Mouse (Mus musculus) splenic B cell, adult 2 months (primary cell): ENCODE measurements at regions not wholly inside any gene's neighbourhood (a gene's known extent, or its start where the extent isn't known, plus 50 kb on each side); places are given as distances from the start of the nearest gene placed in this dataset.

Experiments
- DNase-seq: peaks from one replicate; pipeline ENCODE4 v3.0.0-alpha.2; 2011; ENCODE audit warnings: low read depth, low spot score
- H3K27me3 ChIP-seq: 2 replicates; pipeline ENCODE4 v1.6.1; 2012; ENCODE audit warnings: mild to moderate bottlenecking, low read length, moderate library complexity, mixed read lengths; ENCODE audit not compliant: control insufficient read depth, poor library complexity, insufficient read depth, severe bottlenecking
- H3K36me3 ChIP-seq: 2 replicates; pipeline ENCODE4 v1.6.1; 2012; ENCODE audit warnings: mild to moderate bottlenecking, low read length, moderate library complexity, mixed read lengths; ENCODE audit not compliant: control insufficient read depth, poor library complexity, insufficient read depth, severe bottlenecking

- Histone ChIP-seq H3K27me3 (no peaks in the 10 kb centered on the region), H3K36me3 (no peaks in the 10 kb centered on the region)
- no peak for DNase-seq
Observed at GRCm38 (mm10) chr2:101107183-101107872, 517.2 kb upstream of the Rag2 start.

DNA sequence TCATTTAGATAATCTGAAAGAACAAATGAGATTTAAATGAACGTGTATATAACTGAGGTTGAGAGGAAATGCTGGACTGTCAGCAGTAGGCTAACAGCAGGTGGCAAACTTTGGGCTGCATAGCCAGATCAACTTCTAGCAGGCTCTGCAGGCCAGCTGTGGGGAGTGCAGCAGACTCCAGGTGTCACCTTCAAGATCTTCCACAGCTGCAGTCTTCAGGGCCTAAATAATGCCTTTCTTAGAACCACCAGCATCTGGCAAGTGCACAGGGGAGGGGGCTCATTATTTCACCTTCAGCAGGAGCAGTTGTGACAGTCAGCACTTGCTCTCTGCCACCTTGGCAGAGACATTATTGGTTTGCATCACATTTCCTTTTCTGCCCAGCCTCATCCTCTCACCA, 487.7 kb upstream of the Rag2 start:
- no peaks in the 10 kb centered on the region for H3K36me3 ChIP-seq
- DNase-seq, result no peak
- H3K27me3 ChIP-seq, result no peaks in the 10 kb centered on the region

DNA sequence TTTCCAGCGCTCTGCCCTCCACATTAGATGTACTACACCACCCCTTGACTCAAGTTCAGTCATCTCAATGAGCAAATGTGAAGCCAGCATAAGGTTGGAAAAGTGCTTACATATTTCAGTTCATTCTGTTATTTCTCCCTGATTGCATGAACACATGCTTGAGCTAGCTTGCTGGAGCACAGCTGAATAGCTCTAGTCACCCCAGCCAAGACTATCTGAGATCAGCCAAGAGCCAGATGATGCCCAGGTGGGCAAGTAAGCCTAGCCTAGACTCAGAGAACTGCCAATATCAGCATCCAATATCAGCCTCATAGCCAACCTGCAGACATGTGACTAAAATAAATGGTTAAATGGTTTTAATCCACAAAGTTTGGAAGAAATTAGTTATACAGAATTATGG, 484.6 kb upstream of the Rag2 start:
- no peak for DNase-seq
- Histone ChIP-seq H3K36me3 (no peaks in the 10 kb centered on the region), H3K27me3 (no peaks in the 10 kb centered on the region)

DNA sequence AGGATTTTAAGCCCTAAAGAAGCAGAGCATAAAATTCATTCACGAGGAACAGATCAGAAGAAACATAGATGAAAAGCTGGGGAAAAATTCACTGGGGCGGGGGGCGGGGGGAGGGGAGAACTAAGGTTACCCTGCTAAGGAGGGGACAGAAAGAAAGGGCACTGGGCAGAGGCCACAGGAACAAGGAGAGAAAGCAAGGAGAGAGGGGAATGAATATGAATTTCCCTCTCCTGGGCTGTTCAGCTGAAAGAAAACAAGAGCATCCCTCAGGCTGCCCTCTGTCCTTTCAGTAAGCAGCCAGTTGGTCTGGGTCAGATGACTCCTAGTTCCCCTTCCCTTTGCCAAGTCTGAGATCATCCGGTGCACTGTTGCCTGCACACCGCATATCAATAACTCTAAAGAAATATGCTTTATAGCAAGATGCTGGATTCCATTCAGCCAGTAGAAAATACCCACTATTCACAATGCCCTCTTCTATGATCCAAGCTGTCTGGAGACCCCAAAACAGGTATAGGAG, 467.7 kb upstream of the Rag2 start:
- DNase-seq, result no peak
- Histone ChIP-seq H3K27me3 (no peaks in the 10 kb centered on the region), H3K36me3 (no peaks in the 10 kb centered on the region)

DNA sequence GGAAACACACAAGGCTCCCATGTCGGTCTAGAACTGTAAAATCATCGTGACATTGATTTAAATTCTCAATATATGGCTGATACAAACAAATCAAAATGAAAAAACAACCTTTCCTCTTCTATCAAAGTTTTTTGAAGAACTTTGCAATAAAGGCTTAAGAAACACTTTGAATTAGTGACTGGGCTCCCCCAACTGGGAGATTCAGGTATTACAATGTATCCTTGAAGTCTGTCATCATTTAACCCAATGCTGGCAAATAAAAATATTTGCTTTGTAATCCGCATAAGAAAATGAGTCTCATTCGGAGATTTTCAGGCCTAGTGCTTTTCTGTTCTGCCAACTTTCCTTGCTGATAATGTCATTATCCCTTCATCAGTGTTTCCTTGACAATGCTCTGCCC, 465.2 kb upstream of the Rag2 start:
- no peak for DNase-seq
- Histone ChIP-seq H3K27me3 (no peaks in the 10 kb centered on the region), H3K36me3 (no peaks in the 10 kb centered on the region)

GRCm38 (mm10) chr2:101165942-101166341, 458.6 kb upstream of the Rag2 start:
- no peaks in the 10 kb centered on the region for H3K27me3 ChIP-seq

DNA sequence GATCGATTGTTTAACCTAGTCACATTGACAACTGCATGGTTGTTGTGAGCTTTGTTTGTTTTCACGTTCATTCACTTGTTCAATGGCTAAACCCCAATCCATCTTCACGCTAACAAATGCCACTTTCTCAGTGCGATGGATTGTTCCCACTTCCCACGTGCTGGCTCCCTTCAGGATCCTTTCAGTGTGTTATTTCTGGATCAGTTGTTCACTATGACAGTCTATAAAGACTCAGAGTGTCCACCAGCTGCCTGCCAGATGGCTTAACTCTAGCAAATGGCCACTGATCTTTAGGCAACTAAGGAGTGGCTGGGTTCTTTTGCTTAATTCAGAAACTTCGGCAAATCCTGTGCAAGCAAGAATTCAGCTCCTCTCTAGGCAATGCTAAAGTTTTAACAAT, 451.7 kb upstream of the Rag2 start:
- Histone ChIP-seq H3K27me3 (no peaks in the 10 kb centered on the region), H3K36me3 (no peaks in the 10 kb centered on the region)
- no peak for DNase-seq

More at GRCm38 (mm10) chr2:101165942-101166341, 458.6 kb upstream of the Rag2 start:
- no peaks in the 10 kb centered on the region for H3K36me3 ChIP-seq
- DNase-seq, result no peak

GRCm38 (mm10) chr2:101175124-101175523, 449.4 kb upstream of the Rag2 start:
- DNase-seq, result no peak
- Histone ChIP-seq H3K36me3 (no peaks in the 10 kb centered on the region), H3K27me3 (no peaks in the 10 kb centered on the region)

GRCm38 (mm10) chr2:101206637-101207036, 417.9 kb upstream of the Rag2 start:
- DNase-seq, result no peak
- H3K27me3 ChIP-seq, result no peaks in the 10 kb centered on the region
- no peaks in the 10 kb centered on the region for H3K36me3 ChIP-seq

GRCm38 (mm10) chr2:101209136-101209535, 415.4 kb upstream of the Rag2 start:
- DNase-seq, result no peak
- no peaks in the 10 kb centered on the region for H3K36me3 ChIP-seq

DNA sequence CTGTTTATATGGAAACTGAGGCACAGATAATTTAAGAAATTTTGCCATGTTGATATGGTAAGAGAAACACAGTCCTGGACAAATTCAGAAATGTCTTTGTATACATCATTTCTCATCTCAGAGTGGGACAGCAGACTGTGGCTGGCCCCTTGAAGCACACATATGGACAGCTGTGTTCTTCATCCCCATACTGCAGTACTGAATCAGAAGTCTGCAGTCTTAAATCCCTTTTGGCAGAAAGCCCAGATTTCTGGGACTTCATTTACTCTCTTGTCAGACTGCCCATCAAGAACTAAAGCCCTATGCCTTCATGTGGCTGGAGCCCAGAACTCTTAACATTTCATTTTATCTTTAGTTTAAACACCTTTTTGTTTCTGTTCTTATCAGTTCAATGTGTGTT, 403.8 kb upstream of the Rag2 start:
- DNase-seq, result no peak
- Histone ChIP-seq H3K36me3 (no peaks in the 10 kb centered on the region), H3K27me3 (no peaks in the 10 kb centered on the region)

More at GRCm38 (mm10) chr2:101209136-101209535, 415.4 kb upstream of the Rag2 start:
- no peaks in the 10 kb centered on the region for H3K27me3 ChIP-seq

DNA sequence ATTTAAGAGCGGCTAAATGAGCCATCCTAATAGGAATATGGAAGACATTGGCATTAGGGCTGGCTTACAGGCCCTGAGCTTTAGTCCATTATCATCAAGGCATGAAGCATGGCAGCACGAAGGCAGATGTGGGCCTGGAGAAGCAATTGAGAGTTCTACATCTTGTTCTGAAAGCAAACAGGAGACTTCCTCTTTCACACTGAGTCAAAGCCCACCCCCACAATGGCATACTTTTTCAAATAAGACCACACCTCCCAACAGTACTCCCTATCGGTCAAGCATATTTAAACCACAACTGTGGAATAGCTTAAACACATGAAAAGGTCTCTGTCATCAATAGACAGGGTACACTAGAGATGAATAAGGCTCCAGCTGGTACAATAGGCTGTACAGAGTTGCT, 381.5 kb upstream of the Rag2 start:
- no peak for DNase-seq
- Histone ChIP-seq H3K27me3 (no peaks in the 10 kb centered on the region), H3K36me3 (no peaks in the 10 kb centered on the region)

DNA sequence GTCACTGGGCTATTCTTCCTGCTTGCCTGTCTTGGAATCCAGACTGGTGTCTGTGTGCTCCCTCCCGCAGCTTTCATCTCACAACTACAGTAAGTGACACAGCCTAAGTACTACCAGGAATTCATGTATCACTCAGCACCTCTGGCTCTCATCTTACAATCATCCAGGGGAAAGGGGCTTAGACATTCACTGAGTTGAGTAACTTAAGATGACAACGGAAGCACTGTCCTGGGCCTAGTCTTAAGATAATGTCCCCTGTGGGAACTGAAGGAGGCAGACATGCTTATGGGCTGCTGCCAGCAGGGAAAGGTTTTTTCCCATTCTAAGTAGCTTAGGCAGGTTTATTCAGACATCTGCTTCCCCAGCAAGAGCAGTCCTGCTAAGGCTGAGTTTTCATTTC, 377.4 kb upstream of the Rag2 start:
- no peak for DNase-seq
- no peaks in the 10 kb centered on the region for H3K27me3 ChIP-seq
- H3K36me3 ChIP-seq, result no peaks in the 10 kb centered on the region

DNA sequence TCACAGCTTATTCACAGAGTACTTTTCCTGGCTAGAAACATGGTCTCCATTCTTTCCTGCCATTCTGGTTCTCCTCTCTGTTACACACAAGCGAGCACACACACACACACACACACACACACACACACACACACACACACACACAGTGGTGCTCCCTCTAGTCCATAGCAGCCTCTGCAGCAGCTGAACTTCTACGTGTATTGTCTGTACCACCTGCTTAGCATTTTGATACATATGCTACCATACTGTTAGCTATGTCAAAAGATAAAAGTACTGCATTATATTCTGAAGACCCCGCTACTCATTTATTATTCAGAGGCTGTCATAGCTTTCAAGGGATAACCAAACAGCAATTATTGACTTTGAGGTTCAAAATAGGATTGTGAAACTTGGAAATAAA, 372.3 kb upstream of the Rag2 start:
- DNase-seq, result no peak
- no peaks in the 10 kb centered on the region for H3K27me3 ChIP-seq
- H3K36me3 ChIP-seq, result no peaks in the 10 kb centered on the region

GRCm38 (mm10) chr2:101256464-101256863, 368.1 kb upstream of the Rag2 start:
- no peaks in the 10 kb centered on the region for H3K27me3 ChIP-seq
- H3K36me3 ChIP-seq, result no peaks in the 10 kb centered on the region
- no peak for DNase-seq

DNA sequence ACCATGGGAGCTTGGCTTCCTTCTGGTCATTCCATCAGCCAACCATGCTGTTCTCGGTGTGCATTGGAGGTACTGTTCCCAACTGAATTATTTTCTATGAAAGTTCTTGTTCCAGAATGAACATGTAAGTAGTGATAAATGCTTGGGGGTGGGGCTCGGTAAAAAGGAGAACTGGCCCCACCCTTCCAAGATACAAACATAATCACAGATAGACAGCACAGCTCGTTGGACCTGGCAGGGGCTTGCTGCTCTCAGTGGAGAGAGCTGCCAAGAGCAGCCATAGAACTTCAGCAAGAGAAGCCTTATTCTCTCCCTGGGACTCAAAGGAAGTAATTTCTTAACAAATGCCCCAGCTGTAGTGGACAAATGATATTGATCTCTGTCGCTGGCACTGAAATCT, 360.6 kb upstream of the Rag2 start:
- no peak for DNase-seq
- H3K36me3 ChIP-seq, result no peaks in the 10 kb centered on the region
- H3K27me3 ChIP-seq, result no peaks in the 10 kb centered on the region
